Mouse (Mus musculus): Measurements from ENCODE around the gene Mier2. TPM values are rescaled to one million over a fixed set of nuclear protein-coding genes. Genes with fewer than 3 reads are reported as not detected.

Gene Mier2
- total RNA-seq, 2 experiments from 2014 or later: 9.1 to 9.6 TPM

GRCm38 (mm10) chr10:79524433-79524832 is 30.6 kb downstream of the Mier2 start:
- no peak for ATAC-seq (replicated peaks; ENCODE audit: poor library complexity)

- peak; percentile 97 for ATAC-seq (replicated peaks; ENCODE audit: poor library complexity)
Measured at GRCm38 (mm10) chr10:79506709-79507108, 48.3 kb downstream of the Mier2 start.

- ATAC-seq (replicated peaks; ENCODE audit: poor library complexity): peak; percentile 54; the same call in 1 of the 2 replicates
Measured at GRCm38 (mm10) chr10:79502830-79503644, 52.0 kb downstream of the Mier2 start.

- no peak for ATAC-seq (replicated peaks; ENCODE audit: poor library complexity)
Measured at GRCm38 (mm10) chr10:79496701-79497288, 58.2 kb downstream of the Mier2 start.

GRCm38 (mm10) chr10:79495886-79496285 is 59.1 kb downstream of the Mier2 start:
- no peak for ATAC-seq (replicated peaks; ENCODE audit: poor library complexity)

Other genes with a start within 250 kb of the Mier2 start
- gene Vmn2r82, start 198.7 kb downstream of the Mier2 start, total RNA-seq (2015): not detected in 2 replicates
- not detected in 2 replicates for gene Vmn2r82, start 198.7 kb downstream of the Mier2 start, total RNA-seq (2017)
- gene Vmn2r83, start 86.5 kb downstream of the Mier2 start, total RNA-seq (2015): not detected in 2 replicates
- gene Vmn2r83, start 86.5 kb downstream of the Mier2 start, total RNA-seq (2017): not detected in 2 replicates
- gene Plpp2, start 21.4 kb downstream of the Mier2 start, total RNA-seq (2015): 8.2 and 11.6 TPM in 2 replicates
- gene Plpp2, start 21.4 kb downstream of the Mier2 start, total RNA-seq (2017): 2.7 and 5.3 TPM in 2 replicates
- gene Theg, start 32.1 kb upstream of the Mier2 start, total RNA-seq (2015): not detected in 2 replicates
- gene Theg, start 32.1 kb upstream of the Mier2 start, total RNA-seq (2017): not detected in 2 replicates
- gene C2cd4c, start 58.8 kb upstream of the Mier2 start, total RNA-seq (2015): not detected in 2 replicates
- not detected in 2 replicates for gene C2cd4c, start 58.8 kb upstream of the Mier2 start, total RNA-seq (2017)
- not detected in 2 replicates for gene Shc2, start 82.7 kb upstream of the Mier2 start, total RNA-seq (2015)
- gene Shc2, start 82.7 kb upstream of the Mier2 start, total RNA-seq (2017): not detected in 2 replicates
- not detected in 2 replicates for gene Odf3l2, start 90.5 kb upstream of the Mier2 start, total RNA-seq (2015)
- gene Odf3l2, start 90.5 kb upstream of the Mier2 start, total RNA-seq (2017): not detected in 2 replicates
- gene Madcam1, start 109.4 kb upstream of the Mier2 start, total RNA-seq (2015): not detected in 2 replicates
- not detected in 2 replicates for gene Madcam1, start 109.4 kb upstream of the Mier2 start, total RNA-seq (2017)
- 8.3 and 10.2 TPM in 2 replicates for gene Tpgs1, start 114.2 kb upstream of the Mier2 start, total RNA-seq (2015)
- 8.2 and 10.4 TPM in 2 replicates for gene Tpgs1, start 114.2 kb upstream of the Mier2 start, total RNA-seq (2017)
- 69.2 and 79.0 TPM in 2 replicates for gene Cdc34, start 127.0 kb upstream of the Mier2 start, total RNA-seq (2015)
- 154 and 169 TPM in 2 replicates for gene Cdc34, start 127.0 kb upstream of the Mier2 start, total RNA-seq (2017)
- 0.29 and 0.49 TPM in 2 replicates for gene Gzmm, start 133.8 kb upstream of the Mier2 start, total RNA-seq (2015)
- 1.1 and 2.8 TPM in 2 replicates for gene Gzmm, start 133.8 kb upstream of the Mier2 start, total RNA-seq (2017)
- 441 and 471 TPM in 2 replicates for gene Bsg, start 149.3 kb upstream of the Mier2 start, total RNA-seq (2015)
- 272 TPM in 2 replicates for gene Bsg, start 149.3 kb upstream of the Mier2 start, total RNA-seq (2017)
- gene Hcn2, start 161.4 kb upstream of the Mier2 start, total RNA-seq (2015): not detected in 2 replicates
- not detected in 2 replicates for gene Hcn2, start 161.4 kb upstream of the Mier2 start, total RNA-seq (2017)
- 36.9 and 46.9 TPM in 2 replicates for gene Polrmt, start 191.4 kb upstream of the Mier2 start, total RNA-seq (2015)
- gene Polrmt, start 191.4 kb upstream of the Mier2 start, total RNA-seq (2017): 10.8 and 14.6 TPM in 2 replicates
- not detected in 2 replicates for gene Fgf22, start 199.9 kb upstream of the Mier2 start, total RNA-seq (2015)
- not detected in 2 replicates for gene Fgf22, start 199.9 kb upstream of the Mier2 start, total RNA-seq (2017)
- 55.6 and 63.0 TPM in 2 replicates for gene Rnf126, start 211.8 kb upstream of the Mier2 start, total RNA-seq (2015)
- 18.4 and 20.2 TPM in 2 replicates for gene Rnf126, start 211.8 kb upstream of the Mier2 start, total RNA-seq (2017)
- gene Fstl3, start 222.1 kb upstream of the Mier2 start, total RNA-seq (2015): 1.6 and 2.7 TPM in 2 replicates
- 1.3 and 3.6 TPM in 2 replicates for gene Fstl3, start 222.1 kb upstream of the Mier2 start, total RNA-seq (2017)
- gene Prss57, start 235.8 kb upstream of the Mier2 start, total RNA-seq (2015): 160 and 189 TPM in 2 replicates
- gene Prss57, start 235.8 kb upstream of the Mier2 start, total RNA-seq (2017): 95.1 and 100.0 TPM in 2 replicates
- 65.3 and 71.4 TPM in 2 replicates for gene Palm, start 238.4 kb upstream of the Mier2 start, total RNA-seq (2015)
- 43.4 and 53.4 TPM in 2 replicates for gene Palm, start 238.4 kb upstream of the Mier2 start, total RNA-seq (2017)

All from megakaryocyte progenitor cell, adult 5-6 weeks (primary cell).